Mouse (Mus musculus) liver, adult 2 months (tissue): ENCODE results near the gene Foxj1.

ENCODE experiments used
- CTCF ChIP-seq: fragments of 200-500 bp; IDR thresholded peaks from 2 replicates; pipeline ENCODE4 v1.5.1; 2011; ENCODE audit warnings: low read depth, low read length, control low read depth
- POLR2A ChIP-seq: fragments of 200-500 bp; IDR thresholded peaks from 2 replicates; pipeline ENCODE4 v1.6.1; 2011; ENCODE audit warnings: low read length, control low read depth; ENCODE audit not compliant: insufficient read depth; ENCODE audit errors: extremely low read depth

- no peak for TF ChIP-seq CTCF
- TF ChIP-seq POLR2A, result no peak
These were observed 1.4 kb downstream of the Foxj1 start for GRCm38 (mm10) chr11:116333526-116334416.
